Mouse (Mus musculus): Measurements from ENCODE around the gene Bbs9. TPM values are rescaled to one million over a fixed set of nuclear protein-coding genes. Genes with fewer than 3 reads are reported as not detected.

The Bbs9 gene
- total and polyA plus RNA-seq, 3 experiments = 6.3 to 12.4 (median 11.9) TPM

GRCm38 (mm10) chr9:22805981-22806380 lies 330.5 kb downstream of the Bbs9 start:
- 92% methylated on average over 1 of the region's 1 CpGs for WGBS
- DNase-seq = no peak
- peaks cover 3% of the 10 kb centered on the region for H3K4me1 ChIP-seq (ENCODE audit: control insufficient read depth, insufficient read depth, low read length)
- no peak overlapping the region for H3K4me3 ChIP-seq
- no peak for TF ChIP-seq EP300 (IDR thresholded peaks at IDR 0.05; ENCODE audit: insufficient read depth, low read depth, low read length)
- TF ChIP-seq CTCF (IDR thresholded peaks at IDR 0.05) = no peak
- no peak overlapping the region for H3K27ac ChIP-seq
- no peaks in the 10 kb centered on the region for H3K36me3 ChIP-seq (ENCODE audit: control insufficient read depth, insufficient read depth, low read length)
- H3K27me3 ChIP-seq (ENCODE audit: control insufficient read depth, insufficient read depth, low read length) = no peaks in the 10 kb centered on the region
- intact Hi-C loops (cut with DNase I) = no loop called here
- no peaks in the 10 kb centered on the region for H3K79me2 ChIP-seq (replicated peaks; ENCODE audit: control insufficient read depth, insufficient read depth, low read length)
- H3K9ac ChIP-seq (ENCODE audit: low read depth, low read length) = no peak overlapping the region

DNA sequence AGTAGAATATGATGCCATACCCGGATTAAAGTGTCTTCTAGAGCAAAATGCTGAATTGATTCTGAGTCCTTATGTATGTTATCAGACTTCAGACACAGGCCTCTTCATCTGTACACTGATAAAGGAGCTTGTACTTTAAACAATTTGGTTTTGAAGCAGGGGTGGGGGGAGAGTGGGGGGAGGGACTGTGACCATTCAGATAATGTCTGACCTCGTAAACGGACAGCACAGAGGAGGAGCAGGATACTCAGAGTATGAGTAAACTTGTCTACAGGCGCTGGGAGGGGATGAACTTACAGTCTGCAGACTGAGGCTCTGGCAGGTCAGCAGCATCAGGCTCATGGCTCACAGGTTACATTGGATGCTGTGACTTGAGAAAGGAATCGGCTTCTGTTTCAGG lies 331.0 kb downstream of the Bbs9 start:
- no peaks in the 10 kb centered on the region; the same call in 1 of the 2 replicates for H3K36me3 ChIP-seq (ENCODE audit: control insufficient read depth, insufficient read depth, low read length)
- no peak for DNase-seq
- TF ChIP-seq POLR2A (IDR thresholded peaks at IDR 0.05; ENCODE audit: insufficient read depth, low read depth, low read length) (no peak), EP300 (IDR thresholded peaks at IDR 0.05; ENCODE audit: insufficient read depth, low read depth, low read length) (no peak), CTCF (IDR thresholded peaks at IDR 0.05) (no peak)
- no peaks in the 10 kb centered on the region for H3K79me2 ChIP-seq (replicated peaks; ENCODE audit: control insufficient read depth, insufficient read depth, low read length)
- intact Hi-C loops (cut with DNase I) = no loop called here
- no peaks in the 10 kb centered on the region for H3K27me3 ChIP-seq (ENCODE audit: control insufficient read depth, insufficient read depth, low read length)
- H3K27ac ChIP-seq = no peak overlapping the region
- H3K9ac ChIP-seq (ENCODE audit: low read depth, low read length) = no peak overlapping the region
- 61% methylated on average over 5 of the region's 5 CpGs for WGBS
- H3K4me1 ChIP-seq (ENCODE audit: control insufficient read depth, insufficient read depth, low read length) = peaks cover 4% of the 10 kb centered on the region
- no peak overlapping the region for H3K4me3 ChIP-seq

DNA sequence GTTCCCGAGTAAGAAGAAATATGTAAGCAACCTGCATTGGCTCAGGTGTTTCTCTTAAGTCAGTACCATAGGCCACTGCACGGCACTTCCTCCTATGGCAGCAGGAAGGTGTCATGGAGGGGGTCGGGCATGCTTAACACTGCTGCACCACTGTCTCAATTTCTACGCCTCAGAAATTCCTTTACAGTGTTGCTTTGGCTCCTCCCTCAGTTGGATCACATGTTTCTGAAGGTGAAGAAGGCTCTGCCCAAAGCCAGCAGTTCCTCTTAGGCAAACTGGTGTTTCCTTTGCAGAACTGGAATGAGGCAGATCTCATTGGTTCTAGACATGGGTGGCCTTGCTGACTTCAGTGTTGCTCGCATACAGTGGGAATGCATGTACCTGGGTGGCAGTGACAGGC lies 332.2 kb downstream of the Bbs9 start:
- intact Hi-C loops (cut with DNase I) = no loop called here
- no peak for DNase-seq
- Histone ChIP-seq H3K27me3 (ENCODE audit: control insufficient read depth, insufficient read depth, low read length) (no peaks in the 10 kb centered on the region), H3K79me2 (replicated peaks; ENCODE audit: control insufficient read depth, insufficient read depth, low read length) (no peaks in the 10 kb centered on the region), H3K4me3 (no peak overlapping the region), H3K36me3 (ENCODE audit: control insufficient read depth, insufficient read depth, low read length) (no peaks in the 10 kb centered on the region; the same call in none of the 2 replicates), H3K9ac (ENCODE audit: low read depth, low read length) (no peak overlapping the region), H3K27ac (no peak overlapping the region), H3K4me1 (ENCODE audit: control insufficient read depth, insufficient read depth, low read length) (peaks cover 5% of the 10 kb centered on the region)
- 84% methylated on average over 5 of the region's 5 CpGs for WGBS
- TF ChIP-seq POLR2A (IDR thresholded peaks at IDR 0.05; ENCODE audit: insufficient read depth, low read depth, low read length) = no peak
- no peak for TF ChIP-seq CTCF (IDR thresholded peaks at IDR 0.05)
- TF ChIP-seq EP300 (IDR thresholded peaks at IDR 0.05; ENCODE audit: insufficient read depth, low read depth, low read length) = no peak

DNA sequence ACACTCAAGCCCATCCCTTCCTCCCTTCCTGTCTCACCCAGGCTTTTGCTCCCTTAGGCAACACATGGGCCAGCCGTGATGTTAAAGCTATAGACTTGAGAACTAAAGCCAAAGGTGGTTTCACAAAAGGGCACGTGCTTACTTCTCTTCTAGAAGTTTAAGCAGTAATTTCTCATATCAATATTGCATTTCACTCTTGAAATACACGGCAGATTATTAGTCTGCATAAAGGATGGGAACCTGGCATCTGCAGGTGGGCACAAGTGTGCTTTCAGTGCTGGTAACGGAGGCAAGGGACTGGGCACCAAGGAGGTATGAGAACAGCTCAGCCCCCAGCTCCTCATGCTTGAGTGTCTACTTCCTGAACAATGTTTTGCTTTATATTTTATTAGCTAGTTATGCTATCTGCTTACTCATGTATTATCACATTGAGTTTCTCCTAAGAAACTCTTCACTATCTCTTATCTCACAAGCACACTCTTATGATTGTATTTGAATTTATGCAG lies 334.2 kb downstream of the Bbs9 start:
- Histone ChIP-seq H3K9ac (ENCODE audit: low read depth, low read length) (no peak overlapping the region), H3K27me3 (ENCODE audit: control insufficient read depth, insufficient read depth, low read length) (no peaks in the 10 kb centered on the region), H3K4me3 (no peak overlapping the region), H3K4me1 (ENCODE audit: control insufficient read depth, insufficient read depth, low read length) (peaks cover 7% of the 10 kb centered on the region), H3K27ac (no peak overlapping the region), H3K79me2 (replicated peaks; ENCODE audit: control insufficient read depth, insufficient read depth, low read length) (no peaks in the 10 kb centered on the region), H3K36me3 (ENCODE audit: control insufficient read depth, insufficient read depth, low read length) (no peaks in the 10 kb centered on the region; the same call in none of the 2 replicates)
- no peak for DNase-seq
- 93% methylated on average over 4 of the region's 4 CpGs for WGBS
- intact Hi-C loops (cut with DNase I) = no loop called here
- no peak for TF ChIP-seq POLR2A (IDR thresholded peaks at IDR 0.05; ENCODE audit: insufficient read depth, low read depth, low read length)
- TF ChIP-seq EP300 (IDR thresholded peaks at IDR 0.05; ENCODE audit: insufficient read depth, low read depth, low read length) = no peak
- no peak for TF ChIP-seq CTCF (IDR thresholded peaks at IDR 0.05)

GRCm38 (mm10) chr9:22810454-22810853 lies 334.9 kb downstream of the Bbs9 start:
- WGBS = 78% methylated on average over 8 of the region's 8 CpGs

GRCm38 (mm10) chr9:22811931-22812330 lies 336.4 kb downstream of the Bbs9 start:
- H3K9ac ChIP-seq (ENCODE audit: low read depth, low read length) = no peak overlapping the region
- H3K4me3 ChIP-seq = no peak overlapping the region
- 64% methylated on average over 2 of the region's 2 CpGs for WGBS
- H3K79me2 ChIP-seq (replicated peaks; ENCODE audit: control insufficient read depth, insufficient read depth, low read length) = no peaks in the 10 kb centered on the region
- no peaks in the 10 kb centered on the region for H3K27me3 ChIP-seq (ENCODE audit: control insufficient read depth, insufficient read depth, low read length)
- intact Hi-C loops (cut with DNase I) = no loop called here
- H3K27ac ChIP-seq = no peak overlapping the region
- no peak for DNase-seq
- no peak for TF ChIP-seq POLR2A (IDR thresholded peaks at IDR 0.05; ENCODE audit: insufficient read depth, low read depth, low read length)
- TF ChIP-seq EP300 (IDR thresholded peaks at IDR 0.05; ENCODE audit: insufficient read depth, low read depth, low read length) = no peak
- no peak for TF ChIP-seq CTCF (IDR thresholded peaks at IDR 0.05)
- peaks cover 18% of the 10 kb centered on the region for H3K4me1 ChIP-seq (ENCODE audit: control insufficient read depth, insufficient read depth, low read length)
- no peaks in the 10 kb centered on the region; the same call in none of the 2 replicates for H3K36me3 ChIP-seq (ENCODE audit: control insufficient read depth, insufficient read depth, low read length)

More at GRCm38 (mm10) chr9:22810454-22810853, 334.9 kb downstream of the Bbs9 start:
- Histone ChIP-seq H3K27me3 (ENCODE audit: control insufficient read depth, insufficient read depth, low read length) (no peaks in the 10 kb centered on the region), H3K79me2 (replicated peaks; ENCODE audit: control insufficient read depth, insufficient read depth, low read length) (no peaks in the 10 kb centered on the region), H3K9ac (ENCODE audit: low read depth, low read length) (no peak overlapping the region), H3K27ac (no peak overlapping the region), H3K36me3 (ENCODE audit: control insufficient read depth, insufficient read depth, low read length) (no peaks in the 10 kb centered on the region; the same call in none of the 2 replicates), H3K4me3 (no peak overlapping the region), H3K4me1 (ENCODE audit: control insufficient read depth, insufficient read depth, low read length) (peaks cover 13% of the 10 kb centered on the region)
- TF ChIP-seq EP300 (IDR thresholded peaks at IDR 0.05; ENCODE audit: insufficient read depth, low read depth, low read length) (no peak), POLR2A (IDR thresholded peaks at IDR 0.05; ENCODE audit: insufficient read depth, low read depth, low read length) (no peak), CTCF (IDR thresholded peaks at IDR 0.05) (no peak)
- no peak for DNase-seq
- intact Hi-C loops (cut with DNase I) = no loop called here

Data from heart, adult 2 months (tissue).